Mouse (Mus musculus): ENCODE data around the gene Klhl29.

DNA sequence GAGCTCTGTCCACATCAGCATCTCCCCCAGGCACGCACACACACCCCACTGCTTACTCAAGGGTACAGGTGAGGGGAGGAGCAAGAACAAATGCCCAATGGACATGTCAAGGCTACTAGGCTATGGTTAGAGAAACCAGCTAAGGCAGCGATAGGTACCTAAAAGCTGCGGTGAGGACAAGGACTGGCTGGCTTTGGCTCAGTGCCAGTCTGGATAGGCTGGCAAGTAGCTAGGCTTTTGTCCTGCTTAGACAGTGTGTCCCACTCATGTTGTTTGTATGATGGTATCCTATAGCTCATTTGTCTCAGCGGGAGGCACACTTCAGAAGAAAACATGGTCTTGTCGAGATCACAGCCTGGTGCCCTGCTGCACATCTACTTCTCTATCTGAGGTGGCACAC is 258.9 kb downstream of the Klhl29 start:
- no peak for TF ChIP-seq CTCF (IDR thresholded peaks at IDR 0.05; ENCODE audit: control insufficient read depth, insufficient read depth, low read length)
- no peak for TF ChIP-seq POLR2A (IDR thresholded peaks at IDR 0.05; ENCODE audit: borderline replicate concordance, control insufficient read depth, low read depth, low read length)

Data from bone marrow, adult 2 months (tissue).